Mouse (Mus musculus) kidney, postnatal 0 days (tissue): ENCODE results near the gene Cebpe. TPM values are rescaled to one million over a fixed set of nuclear protein-coding genes. Genes with fewer than 3 reads are reported as not detected.

Experiments
- ATAC-seq: fragments of 200-750 bp; cut with Nextera tagmentation; replicated peaks from 2 replicates; pipeline ENCODE4 v1.8.0; 2017; ENCODE audit warnings: low read depth, moderate number of reproducible peaks, moderate TSS enrichment, moderate library complexity; ENCODE audit not compliant: low FRiP score
- DNase-seq: peaks from one replicate; pipeline ENCODE4 v3.0.0-alpha.2; 2016; ENCODE audit warnings: low spot score
- H3K27ac ChIP-seq: fragments of 300-500 bp; sonication (generic); 2 replicates; pipeline ENCODE4 v1.5.1; 2014; ENCODE audit warnings: mild to moderate bottlenecking
- H3K27me3 ChIP-seq: fragments of 300-500 bp; sonication (generic); 2 replicates; pipeline ENCODE4 v1.6.1; 2014; ENCODE audit warnings: low read length, mixed read lengths; ENCODE audit not compliant: insufficient read depth
- H3K36me3 ChIP-seq: fragments of 300-500 bp; sonication (generic); 2 replicates; pipeline ENCODE4 v1.6.1; 2014; ENCODE audit warnings: low read length, mixed read lengths; ENCODE audit not compliant: insufficient read depth
- H3K4me1 ChIP-seq: fragments of 300-500 bp; sonication (generic); replicated peaks from 2 replicates; pipeline ENCODE4 v1.6.1; 2014; ENCODE audit warnings: antibody characterized with exemption, low read length, mixed read lengths; ENCODE audit not compliant: insufficient read depth
- H3K4me2 ChIP-seq: fragments of 300-500 bp; sonication (generic); 2 replicates; pipeline ENCODE4 v1.6.1; 2014; ENCODE audit warnings: mild to moderate bottlenecking, low read length, moderate library complexity, mixed read lengths
- H3K4me3 ChIP-seq: fragments of 300-500 bp; sonication (generic); replicated peaks from 2 replicates; pipeline ENCODE4 v1.5.1; 2014; ENCODE audit warnings: low read depth, low read length
- H3K9ac ChIP-seq: fragments of 300-500 bp; sonication (generic); 2 replicates; pipeline ENCODE4 v1.6.1; 2014; ENCODE audit warnings: low read depth, low read length
- H3K9me3 ChIP-seq: fragments of 300-500 bp; sonication (generic); replicated peaks from 2 replicates; pipeline ENCODE4 v1.6.1; 2016; ENCODE audit warnings: low read length, inconsistent platforms, mixed read lengths
- CTCF ChIP-seq: IDR thresholded peaks from 2 replicates; pipeline ENCODE4 v1.5.1; 2016; ENCODE audit warnings: antibody characterized with exemption, low read depth, mild to moderate bottlenecking, moderate library complexity
- WGBS: fragments of 180-500 bp; shearing (Covaris S2); extraction: QIAGEN DNeasy Blood & Tissue Kit; methylation state at CpG from one replicate; pipeline ENCODE4 v1.1.7; 2014; 5-methylcytosine and 5-hydroxymethylcytosine counted together
- polyA plus RNA-seq: library from polyadenylated mRNA; unstranded; fragments of >200 nt; fragmentation: Nextera tagmentation; extraction: Ambion mirVana; gene quantifications from 2 replicates; pipeline ENCODE4 v1.2.1, GENCODE M21; 2015

The Cebpe gene
- polyA plus RNA-seq, 1 experiment from 2014 or later = not detected

DNA sequence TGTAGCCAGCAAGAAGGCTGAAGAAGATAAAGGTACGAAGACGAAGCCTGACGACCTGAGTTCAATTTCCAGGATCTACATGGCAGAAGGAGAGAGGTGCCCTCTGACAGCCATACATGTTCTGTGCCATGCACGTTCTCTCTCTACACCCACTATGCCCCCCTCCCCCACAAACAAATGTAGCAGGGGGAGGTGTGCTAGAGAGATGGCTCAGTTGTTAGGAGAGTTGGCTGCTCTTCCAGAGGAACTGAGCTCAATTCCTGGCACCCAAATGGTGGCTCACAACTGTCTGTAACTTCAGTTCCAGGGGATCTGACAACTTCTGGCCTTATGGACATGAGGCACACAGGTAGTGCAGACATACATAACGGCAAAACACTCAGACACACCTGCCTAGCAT lies 35.7 kb downstream of the Cebpe start:
- no peak for TF ChIP-seq CTCF
- whole genome bisulfite sequencing = 89% methylated on average over 5 of the region's 5 CpGs
- no peak overlapping the region for H3K9ac ChIP-seq
- no peak overlapping the region for H3K4me2 ChIP-seq
- H3K4me1 ChIP-seq = no peaks in the 10 kb centered on the region
- H3K36me3 ChIP-seq = peaks cover 37% of the 10 kb centered on the region
- H3K4me3 ChIP-seq = no peak overlapping the region
- H3K9me3 ChIP-seq = no peaks in the 10 kb centered on the region
- ATAC-seq (no peak), DNase-seq (no peak)
- no peaks in the 10 kb centered on the region for H3K27me3 ChIP-seq
- no peak overlapping the region for H3K27ac ChIP-seq

DNA sequence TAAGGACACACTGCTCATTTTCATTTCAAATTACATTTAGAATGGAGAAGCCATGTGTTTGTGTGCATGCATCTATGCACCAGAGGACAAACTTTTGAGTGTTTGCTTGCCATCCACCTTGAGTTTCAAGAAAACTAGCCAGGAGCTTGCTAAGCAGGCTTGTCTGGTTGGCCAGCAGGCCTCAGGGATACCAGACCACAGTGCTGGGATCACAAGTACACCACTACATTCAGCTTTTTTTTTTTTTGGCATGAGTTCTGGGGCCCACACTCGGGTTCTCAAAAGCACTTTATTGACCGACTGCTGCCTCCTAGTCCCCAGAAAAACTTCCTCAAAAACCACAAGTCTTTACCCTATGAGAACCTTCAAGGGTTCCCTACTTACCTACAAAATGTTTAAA lies 37.7 kb downstream of the Cebpe start:
- ATAC-seq (no peak), DNase-seq (no peak)
- Histone ChIP-seq H3K27ac (no peak overlapping the region), H3K9me3 (no peaks in the 10 kb centered on the region), H3K27me3 (no peaks in the 10 kb centered on the region), H3K36me3 (peaks cover 36% of the 10 kb centered on the region), H3K9ac (no peak overlapping the region), H3K4me1 (no peaks in the 10 kb centered on the region), H3K4me3 (no peak overlapping the region), H3K4me2 (no peak overlapping the region)
- 71% methylated on average over 2 of the region's 2 CpGs for WGBS
- TF ChIP-seq CTCF = no peak

DNA sequence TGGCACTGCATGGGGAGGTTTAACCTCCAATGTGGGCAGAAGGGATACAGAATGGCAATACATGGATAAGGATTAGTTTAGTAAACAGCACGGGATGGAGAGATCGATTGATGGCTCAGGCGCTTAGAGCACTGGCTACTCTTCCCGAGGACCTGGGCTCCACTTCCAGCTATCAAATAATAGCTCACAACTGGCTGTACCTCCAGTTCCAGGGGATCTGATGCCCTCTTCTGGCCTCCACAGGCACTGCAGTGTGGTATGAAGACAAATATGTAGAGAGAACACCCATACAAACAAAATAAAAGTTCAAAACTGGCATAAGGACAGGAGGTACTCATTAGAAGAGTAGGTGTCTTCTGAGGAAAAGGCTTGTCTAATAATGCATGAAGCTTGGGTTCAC lies 42.6 kb downstream of the Cebpe start:
- TF ChIP-seq CTCF = peak; percentile 78
- H3K9me3 ChIP-seq = no peaks in the 10 kb centered on the region
- H3K27ac ChIP-seq = no peak overlapping the region
- no peak for ATAC-seq
- H3K36me3 ChIP-seq = peaks cover 37% of the 10 kb centered on the region
- no peak overlapping the region for H3K9ac ChIP-seq
- H3K27me3 ChIP-seq = no peaks in the 10 kb centered on the region
- H3K4me1 ChIP-seq = no peaks in the 10 kb centered on the region
- DNase-seq = peak; percentile 33
- 84% methylated on average over 4 of the region's 4 CpGs for WGBS
- H3K4me2 ChIP-seq = no peak overlapping the region
- no peak overlapping the region for H3K4me3 ChIP-seq

DNA sequence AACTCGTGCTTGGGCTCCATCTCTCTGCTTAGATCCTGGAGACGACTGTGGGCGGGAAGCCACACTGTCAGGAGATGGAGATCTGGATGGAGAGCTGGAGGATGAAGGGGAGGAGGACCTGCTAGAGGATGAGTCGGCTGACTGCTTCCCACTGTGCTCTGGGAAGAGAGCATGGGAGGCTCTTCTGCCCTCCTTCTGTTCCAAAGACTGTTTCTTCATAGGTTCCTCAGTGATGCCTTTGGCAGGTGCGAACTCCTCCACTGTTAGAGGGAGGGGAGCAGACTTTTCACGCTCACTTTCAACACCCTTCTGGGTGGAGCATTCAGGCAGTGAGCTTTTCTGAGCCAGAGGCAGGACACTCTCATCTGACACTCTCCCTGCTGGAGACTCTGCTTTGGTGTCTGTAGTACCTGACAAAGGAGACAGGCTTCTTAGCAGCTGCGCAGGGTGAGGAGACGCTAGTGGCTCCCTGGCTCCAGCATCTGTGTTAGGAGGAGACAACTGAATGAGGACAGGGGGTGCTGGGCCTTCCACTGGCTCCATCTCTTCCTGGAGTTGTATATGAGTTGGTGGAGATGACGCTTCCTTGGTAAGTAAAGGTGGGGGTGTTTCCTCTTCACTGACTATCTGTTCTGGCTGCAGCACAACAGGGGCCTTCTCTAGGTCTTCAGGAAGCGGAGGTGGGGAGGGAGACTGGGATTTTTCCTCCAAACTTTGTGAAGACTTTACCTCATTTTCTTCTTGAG lies 47.3 kb downstream of the Cebpe start:
- WGBS = 92% methylated on average over 10 of the region's 10 CpGs
- Histone ChIP-seq H3K27me3 (no peaks in the 10 kb centered on the region), H3K4me1 (no peaks in the 10 kb centered on the region), H3K4me3 (no peak overlapping the region), H3K9ac (no peak overlapping the region), H3K27ac (no peak overlapping the region), H3K9me3 (no peaks in the 10 kb centered on the region), H3K4me2 (no peak overlapping the region), H3K36me3 (peaks cover 76% of the 10 kb centered on the region)
- TF ChIP-seq CTCF = no peak
- DNase-seq (no peak), ATAC-seq (no peak)

Other genes starting within 250 kb of the Cebpe start
- 76.5 and 78.4 TPM in 2 replicates for gene Lrp10, start 248.0 kb downstream of the Cebpe start, polyA plus RNA-seq
- gene Rem2, start 236.1 kb downstream of the Cebpe start, polyA plus RNA-seq = 4.3 and 4.4 TPM in 2 replicates
- 52.2 and 60.1 TPM in 2 replicates for gene Prmt5, start 194.6 kb downstream of the Cebpe start, polyA plus RNA-seq
- 41.6 and 46.4 TPM in 2 replicates for gene Haus4, start 157.6 kb downstream of the Cebpe start, polyA plus RNA-seq
- 34.6 and 40.9 TPM in 2 replicates for gene Ajuba, start 134.6 kb downstream of the Cebpe start, polyA plus RNA-seq
- 6.4 TPM in 2 replicates for gene 4931414P19Rik, start 106.2 kb downstream of the Cebpe start, polyA plus RNA-seq
- 370 and 387 TPM in 2 replicates for gene Psmb5, start 94.2 kb downstream of the Cebpe start, polyA plus RNA-seq
- gene Psmb11, start 90.7 kb downstream of the Cebpe start, polyA plus RNA-seq = 0.13 TPM in 1 of 2 replicates, not detected in the other
- not detected in 2 replicates for gene Gm17606, start 71.2 kb downstream of the Cebpe start, polyA plus RNA-seq
- gene Cdh24, start 70.8 kb downstream of the Cebpe start, polyA plus RNA-seq = 1.4 and 1.6 TPM in 2 replicates
- 102 TPM in 2 replicates for gene 1700123O20Rik, start 26.0 kb downstream of the Cebpe start, polyA plus RNA-seq
- 86.7 and 90.1 TPM in 2 replicates for gene Acin1, start 25.2 kb downstream of the Cebpe start, polyA plus RNA-seq
- 0.07 TPM in 1 of 2 replicates, not detected in the other for gene Gm29776, start 13.3 kb downstream of the Cebpe start, polyA plus RNA-seq
- gene Slc7a8, start 69.8 kb upstream of the Cebpe start, polyA plus RNA-seq = 25.4 and 25.7 TPM in 2 replicates
- 0.80 and 1.2 TPM in 2 replicates for gene Rnf212b, start 102.0 kb upstream of the Cebpe start, polyA plus RNA-seq
- 18.7 and 19.9 TPM in 2 replicates for gene Homez, start 158.8 kb upstream of the Cebpe start, polyA plus RNA-seq
- gene Ppp1r3e, start 165.4 kb upstream of the Cebpe start, polyA plus RNA-seq = 3.1 and 4.2 TPM in 2 replicates
- gene Bcl2l2, start 171.2 kb upstream of the Cebpe start, polyA plus RNA-seq = 5.3 and 5.6 TPM in 2 replicates
- gene Gm20521, start 171.3 kb upstream of the Cebpe start, polyA plus RNA-seq = 1.7 and 2.5 TPM in 2 replicates
- 113 and 123 TPM in 2 replicates for gene Pabpn1, start 180.3 kb upstream of the Cebpe start, polyA plus RNA-seq
- 39.9 and 48.1 TPM in 2 replicates for gene Slc22a17, start 201.0 kb upstream of the Cebpe start, polyA plus RNA-seq
- 15.0 and 16.0 TPM in 2 replicates for gene Efs, start 214.0 kb upstream of the Cebpe start, polyA plus RNA-seq
- 0.11 TPM in 1 of 2 replicates, not detected in the other for gene Il25, start 220.5 kb upstream of the Cebpe start, polyA plus RNA-seq
- gene Cmtm5, start 224.1 kb upstream of the Cebpe start, polyA plus RNA-seq = 1.9 and 2.1 TPM in 2 replicates